Mouse (Mus musculus): ENCODE data around the gene Cdkn2aipnl.
A peak's percentile ranks its signal among the peaks of the same experiment; 100 is the strongest.

The Cdkn2aipnl gene

DNA sequence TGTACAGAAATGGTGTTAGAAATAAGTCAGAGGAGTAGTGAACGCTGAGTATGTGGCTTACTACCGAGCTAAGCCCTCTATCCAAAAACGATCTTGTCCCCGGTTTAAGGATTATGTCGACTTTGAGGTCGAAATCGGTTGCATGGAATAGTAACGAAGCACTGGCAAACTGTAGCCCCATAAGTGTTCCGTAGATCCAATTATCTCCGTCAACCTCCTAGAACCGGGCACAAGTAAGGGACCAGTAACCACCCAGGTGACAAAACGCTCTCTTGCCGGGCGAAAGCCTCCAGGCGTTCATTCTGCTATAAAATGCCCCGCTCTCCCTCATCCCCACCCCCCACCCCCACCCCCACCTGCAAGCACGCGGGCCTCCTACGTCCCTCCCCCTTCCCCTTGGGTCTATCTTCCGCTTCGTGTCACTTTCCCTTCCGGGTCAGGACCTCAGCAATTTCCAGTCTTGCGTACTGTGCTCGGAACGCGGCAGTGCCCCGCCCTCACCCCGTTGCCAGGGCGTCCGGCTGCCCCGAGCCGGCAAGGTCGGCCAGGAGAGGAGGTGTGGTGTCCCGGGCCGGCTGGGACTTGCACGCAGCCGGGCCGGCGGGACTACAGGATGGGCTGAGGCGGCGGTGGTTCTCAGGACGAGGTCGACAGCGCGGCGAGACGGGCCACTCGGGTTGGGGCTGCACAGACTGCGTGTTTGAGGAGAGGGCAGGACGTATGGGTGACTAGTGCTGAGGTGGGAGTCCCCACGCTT, 36.5 kb downstream of the Cdkn2aipnl start, which contains the start of gene Cdkl3:
Gene Cdkl3, plus strand, starts transcription at position 450 of the 757 bp plus-strand sequence.
- DNase-seq (ENCODE audit: low spot score in 2 of 2), result peak; percentile 87

DNA sequence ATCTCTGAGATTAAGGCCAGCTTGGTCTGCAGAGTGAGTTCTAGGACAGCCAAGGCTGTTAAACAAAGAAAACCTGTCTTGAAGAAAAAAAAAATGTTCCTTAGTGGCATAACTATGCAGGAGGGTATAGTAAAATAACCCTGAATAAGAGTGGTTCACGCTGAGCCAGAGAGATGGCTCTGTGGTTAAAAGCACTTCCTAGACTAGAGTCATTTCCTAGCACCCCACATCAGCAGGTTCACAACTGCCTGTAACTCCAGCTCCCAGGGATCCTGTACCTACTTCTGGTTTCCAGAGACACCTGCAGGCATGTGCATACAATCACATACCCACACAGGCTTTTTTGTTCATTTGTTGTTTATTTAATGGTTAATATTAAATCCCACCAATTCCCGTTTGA, 38.1 kb downstream of the Cdkn2aipnl start:
- no peak for DNase-seq (ENCODE audit: low spot score in 2 of 2)

DNA sequence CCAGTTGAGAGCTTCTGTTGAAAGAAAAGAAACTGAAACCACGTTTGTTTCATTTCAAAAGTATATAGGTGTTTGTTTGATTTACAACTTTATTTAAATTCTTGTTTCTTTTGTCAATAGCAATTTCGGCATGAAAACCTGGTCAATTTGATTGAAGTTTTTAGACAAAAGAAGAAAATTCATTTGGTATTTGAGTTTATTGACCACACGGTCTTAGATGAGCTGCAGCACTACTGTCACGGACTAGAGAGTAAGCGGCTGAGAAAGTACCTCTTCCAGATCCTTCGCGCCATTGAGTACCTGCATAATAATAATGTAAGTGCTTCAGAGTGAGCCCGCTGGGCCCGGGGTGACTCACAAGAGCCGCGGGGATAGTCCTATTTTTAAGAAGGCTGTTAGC, 43.5 kb downstream of the Cdkn2aipnl start:
- no peak for DNase-seq (ENCODE audit: low spot score in 2 of 2)

DNA sequence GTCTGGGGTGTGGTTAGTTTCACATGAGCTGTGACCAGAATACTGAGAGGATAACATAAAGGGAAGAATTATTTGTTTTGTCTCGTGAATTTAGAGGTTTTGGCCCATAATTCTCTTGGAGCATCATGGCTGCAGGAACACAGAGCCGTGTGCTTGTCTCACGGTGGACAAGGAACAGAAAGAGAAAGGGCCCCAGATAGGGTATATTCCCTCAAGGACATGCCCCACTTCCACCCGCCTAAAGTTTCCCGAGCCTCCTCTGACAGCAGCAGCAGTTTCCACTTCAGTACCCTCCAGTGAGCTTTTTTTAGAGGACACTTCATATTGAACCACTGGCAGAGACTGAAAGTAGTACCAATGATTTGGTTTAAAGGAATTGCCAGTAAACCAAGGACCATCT, 44.1 kb downstream of the Cdkn2aipnl start:
- no peak for DNase-seq (ENCODE audit: low spot score in 2 of 2)

DNA sequence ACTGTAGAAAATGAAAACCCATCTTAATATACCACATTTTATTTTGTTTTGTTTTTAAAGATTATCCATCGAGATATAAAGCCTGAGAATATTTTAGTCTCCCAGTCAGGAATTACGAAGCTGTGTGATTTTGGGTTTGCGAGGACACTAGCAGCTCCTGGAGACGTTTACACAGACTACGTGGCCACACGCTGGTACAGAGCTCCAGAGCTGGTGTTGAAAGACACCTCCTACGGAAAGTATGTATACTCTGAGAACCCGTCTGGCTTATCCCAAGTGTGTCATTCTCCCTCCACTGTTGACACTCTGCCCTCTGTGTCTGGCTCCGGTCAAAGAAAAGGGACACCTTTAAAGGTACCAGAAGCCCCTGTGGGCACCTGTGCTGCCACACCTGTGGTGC, 50.8 kb downstream of the Cdkn2aipnl start:
- no peak for DNase-seq (ENCODE audit: low spot score in 2 of 2)
